27 mouse cellular contexts compared by ENCODE assay signal in genomic region chr15:11030188-11030587, GRCm38 (mm10). TPM values are rescaled to one million over a fixed set of nuclear protein-coding genes. Genes with fewer than 3 reads are reported as not detected.
A peak's percentile ranks its signal among the peaks of the same experiment; 100 is the strongest.
DNase-seq lines count a peak whose midpoint lies in the region; ATAC-seq and TF ChIP-seq lines count a peak whose summit lies in the region.
"Had no signal": no experiment of that assay in that cellular context is flagged by ENCODE, and none has a peak within 500 bp of the region (broad histone marks: within the 10 kb centered on the region; RNA-seq: fewer than 3 reads in every experiment).

No protein-coding gene starts in this region.

- no peak overlapping the region for H3K9ac ChIP-seq in kidney, embryonic 16.5 days (replicated peaks; ENCODE audit: low read length)
- H3K9ac ChIP-seq in liver, embryonic 15.5 days: no peak overlapping the region
- no peak overlapping the region for H3K9ac ChIP-seq in liver, embryonic 12.5 days
- H3K9ac ChIP-seq: embryonic facial prominence, embryonic 13.5 days; forebrain, embryonic 12.5 days; forebrain, embryonic 15.5 days; heart, embryonic 12.5 days; heart, embryonic 15.5 days; hindbrain, embryonic 13.5 days had no signal

- 44% methylated on average over 3 of the region's 3 CpGs for WGBS in kidney, adult 2 months
- WGBS in kidney, embryonic 16.5 days: 37% methylated on average over 3 of the region's 3 CpGs
- WGBS in liver, embryonic 15.5 days (ENCODE audit: insufficient replicate concordance): 59% methylated on average over 3 of the region's 3 CpGs
- 70% methylated on average over 3 of the region's 3 CpGs for WGBS in liver, embryonic 12.5 days (ENCODE audit: insufficient replicate concordance)

- H3K4me2 ChIP-seq in kidney, embryonic 16.5 days (replicated peaks; ENCODE audit: low read depth, low read length): no peak overlapping the region
- H3K4me2 ChIP-seq in liver, embryonic 15.5 days: no peak overlapping the region
- H3K4me2 ChIP-seq in liver, embryonic 12.5 days: no peak overlapping the region
- H3K4me2 ChIP-seq: embryonic facial prominence, embryonic 13.5 days; forebrain, embryonic 12.5 days; forebrain, embryonic 15.5 days; heart, embryonic 12.5 days; heart, embryonic 15.5 days; hindbrain, embryonic 13.5 days had no signal

- no peak overlapping the region for H3K27ac ChIP-seq in kidney, adult 2 months (ENCODE audit: insufficient read depth, low read depth, low read length)
- no peak overlapping the region for H3K27ac ChIP-seq in kidney, embryonic 16.5 days (ENCODE audit: low read length)
- H3K27ac ChIP-seq in liver, embryonic 15.5 days (replicated peaks): no peak overlapping the region
- no peak overlapping the region for H3K27ac ChIP-seq in liver, embryonic 12.5 days
- H3K27ac ChIP-seq: embryonic facial prominence, embryonic 10.5 days; embryonic facial prominence, embryonic 13.5 days; forebrain, embryonic 12.5 days; forebrain, embryonic 15.5 days; heart, embryonic 15.5 days; hindbrain, embryonic 10.5 days; hindbrain, embryonic 13.5 days had no signal

- H3K4me1 ChIP-seq in kidney, adult 2 months (ENCODE audit: control insufficient read depth, insufficient read depth, low read length): peaks cover 11% of the 10 kb centered on the region
- peaks cover 5% of the 10 kb centered on the region; the same call in 1 of the 2 replicates for H3K4me1 ChIP-seq in kidney, embryonic 16.5 days (ENCODE audit: insufficient read depth, low read length)
- no peaks in the 10 kb centered on the region; the same call in 1 of the 2 replicates for H3K4me1 ChIP-seq in liver, embryonic 15.5 days (replicated peaks)
- H3K4me1 ChIP-seq in liver, embryonic 12.5 days: no peaks in the 10 kb centered on the region
- H3K4me1 ChIP-seq: embryonic facial prominence, embryonic 10.5 days; embryonic facial prominence, embryonic 13.5 days; forebrain, embryonic 12.5 days; forebrain, embryonic 15.5 days; heart, embryonic 12.5 days; heart, embryonic 15.5 days; hindbrain, embryonic 10.5 days; hindbrain, embryonic 13.5 days had no signal

- no peaks in the 10 kb centered on the region for H3K36me3 ChIP-seq in kidney, adult 2 months (ENCODE audit: control insufficient read depth, insufficient read depth, low read length)
- no peaks in the 10 kb centered on the region for H3K36me3 ChIP-seq in kidney, embryonic 16.5 days (ENCODE audit: insufficient read depth, low read length)
- no peaks in the 10 kb centered on the region for H3K36me3 ChIP-seq in liver, embryonic 15.5 days (replicated peaks)
- no peaks in the 10 kb centered on the region for H3K36me3 ChIP-seq in liver, embryonic 12.5 days
- H3K36me3 ChIP-seq: embryonic facial prominence, embryonic 10.5 days; embryonic facial prominence, embryonic 13.5 days; forebrain, embryonic 12.5 days; forebrain, embryonic 15.5 days; heart, embryonic 12.5 days; heart, embryonic 15.5 days; hindbrain, embryonic 10.5 days; hindbrain, embryonic 13.5 days had no signal

- peak; percentile 18 for DNase-seq in kidney, adult 2 months
- no peak for DNase-seq in kidney, postnatal 10 days
- DNase-seq in kidney, adult 11 months: no peak
- DNase-seq: adrenal gland, adult 8-10 months; adrenal gland, postnatal 25 days; cerebellum, adult 11-12 months; cerebellum, adult 8-10 months; cerebellum, postnatal 10 days; cerebellum, postnatal 36 days; embryo, embryonic 11 days; gastrocnemius, postnatal 25 days; heart, adult 18-20 months; heart, postnatal 10 days; heart, postnatal 36 days had no signal

- no peaks in the 10 kb centered on the region for H3K9me3 ChIP-seq in kidney, embryonic 16.5 days (ENCODE audit: low read length)
- H3K9me3 ChIP-seq in liver, embryonic 15.5 days (replicated peaks): no peaks in the 10 kb centered on the region
- H3K9me3 ChIP-seq in liver, embryonic 12.5 days (replicated peaks): no peaks in the 10 kb centered on the region
- H3K9me3 ChIP-seq: embryonic facial prominence, embryonic 10.5 days; embryonic facial prominence, embryonic 13.5 days; forebrain, embryonic 12.5 days; forebrain, embryonic 15.5 days; heart, embryonic 12.5 days; heart, embryonic 15.5 days; hindbrain, embryonic 10.5 days; hindbrain, embryonic 13.5 days had no signal

- no peak for TF ChIP-seq POLR2A in kidney, adult 2 months (IDR thresholded peaks at IDR 0.05; ENCODE audit: low read depth, low read length)

- peak; percentile 74 for ATAC-seq in kidney, embryonic 16.5 days (ENCODE audit: low FRiP score, low TSS enrichment)
- peak; percentile 36 for ATAC-seq in liver, embryonic 15.5 days (ENCODE audit: insufficient read depth)
- ATAC-seq in liver, embryonic 12.5 days: no peak
- ATAC-seq: activated CD4-positive, CD25-positive, alpha-beta regulatory T cell, adult 4 months; forebrain, embryonic 15.5 days had no signal

- TF ChIP-seq CTCF in kidney, adult 2 months (conservative IDR thresholded peaks at IDR 0.05; ENCODE audit: insufficient read depth, insufficient read length, low read depth, low read length): no peak

- H3K27me3 ChIP-seq in kidney, adult 2 months (replicated peaks; ENCODE audit: control insufficient read depth, insufficient read depth, low read length): no peaks in the 10 kb centered on the region
- H3K27me3 ChIP-seq in kidney, embryonic 16.5 days (ENCODE audit: insufficient read depth, low read length): peaks cover 21% of the 10 kb centered on the region
- H3K27me3 ChIP-seq in liver, embryonic 15.5 days: peaks cover 7% of the 10 kb centered on the region
- peaks cover 16% of the 10 kb centered on the region for H3K27me3 ChIP-seq in liver, embryonic 12.5 days (replicated peaks)

- H3K4me3 ChIP-seq in kidney, adult 2 months (ENCODE audit: insufficient read depth, low read depth, low read length): no peak overlapping the region
- no peak overlapping the region for H3K4me3 ChIP-seq in kidney, embryonic 16.5 days (ENCODE audit: low read length)
- no peak overlapping the region for H3K4me3 ChIP-seq in liver, embryonic 15.5 days (replicated peaks)
- no peak overlapping the region for H3K4me3 ChIP-seq in liver, embryonic 12.5 days
- H3K4me3 ChIP-seq: embryonic facial prominence, embryonic 10.5 days; embryonic facial prominence, embryonic 13.5 days; erythroblast, embryonic 14.5 days; forebrain, embryonic 12.5 days; forebrain, embryonic 15.5 days; heart, embryonic 12.5 days; heart, embryonic 15.5 days; hindbrain, embryonic 10.5 days; hindbrain, embryonic 13.5 days had no signal

RNA-seq across cellular contexts. Expression of gene Rxfp3, which starts 7.6 kb away (rescaled TPM):
- polyA plus RNA-seq in kidney, adult 2 months (2012; rRNA removed): not detected in 2 replicates
- polyA plus RNA-seq in kidney, embryonic 16.5 days (2015; fragmentation: Nextera tagmentation; extraction: Ambion mirVana): 0.33 and 0.37 TPM in 2 replicates
- polyA plus RNA-seq in liver, embryonic 15.5 days (2015; fragmentation: Nextera tagmentation; extraction: Ambion mirVana): 0.03 TPM in 1 of 2 replicates, not detected in the other
- polyA plus RNA-seq in liver, embryonic 12.5 days (2016; fragmentation: Nextera tagmentation; extraction: Ambion mirVana): 0.16 and 0.21 TPM in 2 replicates
- polyA plus RNA-seq: activated CD4-positive, CD25-positive, alpha-beta regulatory T cell, adult 4 months; erythroblast, embryonic 14.5 days had no signal

RNA-seq across cellular contexts. Expression of gene Slc45a2, which starts 29.7 kb away (rescaled TPM):
- polyA plus RNA-seq in kidney, adult 2 months (2012; rRNA removed): 0.14 and 0.16 TPM in 2 replicates
- 0.05 TPM in 1 of 2 replicates, not detected in the other for polyA plus RNA-seq in kidney, embryonic 16.5 days (2015; fragmentation: Nextera tagmentation; extraction: Ambion mirVana)
- 0.02 TPM in 1 of 2 replicates, not detected in the other for polyA plus RNA-seq in liver, embryonic 15.5 days (2015; fragmentation: Nextera tagmentation; extraction: Ambion mirVana)
- polyA plus RNA-seq in liver, embryonic 12.5 days (2016; fragmentation: Nextera tagmentation; extraction: Ambion mirVana): 0.04 TPM in 1 of 2 replicates, not detected in the other
- polyA plus RNA-seq: activated CD4-positive, CD25-positive, alpha-beta regulatory T cell, adult 4 months; erythroblast, embryonic 14.5 days; forebrain, embryonic 15.5 days; heart, embryonic 12.5 days had no signal

RNA-seq across cellular contexts. Expression of gene Adamts12, which starts 34.4 kb away (rescaled TPM):
- polyA plus RNA-seq in kidney, adult 2 months (2012; rRNA removed): 0.80 TPM in 2 replicates
- polyA plus RNA-seq in kidney, embryonic 16.5 days (2015; fragmentation: Nextera tagmentation; extraction: Ambion mirVana): 3.6 and 3.8 TPM in 2 replicates
- polyA plus RNA-seq in liver, embryonic 15.5 days (2015; fragmentation: Nextera tagmentation; extraction: Ambion mirVana): 0.35 and 0.39 TPM in 2 replicates
- polyA plus RNA-seq in liver, embryonic 12.5 days (2016; fragmentation: Nextera tagmentation; extraction: Ambion mirVana): 0.85 and 0.87 TPM in 2 replicates

RNA-seq across cellular contexts. Expression of gene Amacr, which starts 48.6 kb away (rescaled TPM):
- 66.9 and 71.9 TPM in 2 replicates for polyA plus RNA-seq in kidney, adult 2 months (2012; rRNA removed)
- polyA plus RNA-seq in kidney, embryonic 16.5 days (2015; fragmentation: Nextera tagmentation; extraction: Ambion mirVana): 37.1 and 44.4 TPM in 2 replicates
- polyA plus RNA-seq in liver, embryonic 15.5 days (2015; fragmentation: Nextera tagmentation; extraction: Ambion mirVana): 19.1 and 26.1 TPM in 2 replicates
- polyA plus RNA-seq in liver, embryonic 12.5 days (2016; fragmentation: Nextera tagmentation; extraction: Ambion mirVana): 10.7 and 13.7 TPM in 2 replicates
